Mouse (Mus musculus) CH12.LX (cell line): ENCODE measurements around the gene Pcyt2. TPM values are rescaled to one million over a fixed set of nuclear protein-coding genes. Genes with fewer than 3 reads are reported as not detected.

Experiments used
- DNase-seq: peaks from one replicate; pipeline ENCODE4 v3.0.0-alpha.2; 2013; ENCODE audit errors: extremely low read depth
- H3K27ac ChIP-seq: 2 replicates; pipeline ENCODE4 v1.5.1; 2012; ENCODE audit warnings: low read depth, mild to moderate bottlenecking, control low read depth, moderate library complexity; ENCODE audit not compliant: insufficient read depth
- H3K27me3 ChIP-seq: replicated peaks from 2 replicates; pipeline ENCODE3; 2012; ENCODE audit warnings: inconsistent platforms
- H3K36me3 ChIP-seq, 2 experiments: replicated peaks in 1 of 2; 2 replicates each; pipeline versions ENCODE3 to v1.6.1; 2012; ENCODE audit warnings: inconsistent platforms in 1 of 2, low read length in 1 of 2, mild to moderate bottlenecking in 1 of 2, mixed read lengths in 1 of 2, moderate library complexity in 1 of 2; ENCODE audit not compliant: control insufficient read depth in 1 of 2, insufficient read depth in 1 of 2
- H3K4me1 ChIP-seq, 2 experiments: 2 replicates each; pipeline ENCODE4 v1.6.1; 2012; ENCODE audit warnings: inconsistent platforms in 1 of 2, moderate library complexity in 1 of 2; ENCODE audit not compliant: insufficient read depth in 2 of 2, control insufficient read depth in 1 of 2
- H3K4me2 ChIP-seq: 2 replicates; pipeline ENCODE4 v1.6.1; 2012; ENCODE audit warnings: low read depth, mild to moderate bottlenecking, control low read depth; ENCODE audit not compliant: poor library complexity, insufficient read depth, severe bottlenecking
- H3K4me3 ChIP-seq, 3 experiments: fragments of 150-350 bp in 1 of 3; sonication (generic) in 1 of 3; replicated peaks in 1 of 3; 2 replicates each; pipeline versions ENCODE3 to v1.5.1; 2011 to 2012; ENCODE audit warnings: low read depth in 2 of 3, low read length in 2 of 3, mild to moderate bottlenecking in 2 of 3, moderate library complexity in 2 of 3, control low read depth in 1 of 3, improper control_type of control experiment in 1 of 3, inconsistent platforms in 1 of 3, mixed read lengths in 1 of 3; ENCODE audit not compliant: poor library complexity in 1 of 3
- H3K79me2 ChIP-seq: replicated peaks from 2 replicates; pipeline ENCODE4 v1.6.1; 2012; ENCODE audit warnings: mild to moderate bottlenecking, moderate library complexity; ENCODE audit not compliant: control insufficient read depth, poor library complexity, insufficient read depth, severe bottlenecking; ENCODE audit errors: extremely low read depth
- H3K9ac ChIP-seq: 2 replicates; pipeline ENCODE4 v1.6.1; 2012; ENCODE audit warnings: low read depth, mild to moderate bottlenecking, control low read depth, moderate library complexity; ENCODE audit not compliant: insufficient read depth
- H3K9me3 ChIP-seq: replicated peaks from 2 replicates; pipeline ENCODE3; 2012; ENCODE audit warnings: low read length, inconsistent platforms, mixed read lengths
- CHD1 ChIP-seq: IDR thresholded peaks from 2 replicates; pipeline ENCODE4 v1.6.1; 2012; ENCODE audit warnings: low read depth, low read length, improper control_type of control experiment, inconsistent platforms
- CHD2 ChIP-seq: IDR thresholded peaks from 2 replicates; pipeline ENCODE4 v1.6.1; 2011; ENCODE audit warnings: low read length, improper control_type of control experiment
- CTCF ChIP-seq, 2 experiments: IDR thresholded peaks in 1 of 2; conservative IDR thresholded peaks in 1 of 2; 2 replicates each; pipeline ENCODE4 v1.5.1; 2011 to 2012; ENCODE audit warnings: low read depth in 2 of 2, low read length in 2 of 2, improper control_type of control experiment in 1 of 2, inconsistent platforms in 1 of 2, mild to moderate bottlenecking in 1 of 2, moderate library complexity in 1 of 2
- E2F4 ChIP-seq: IDR thresholded peaks from 2 replicates; pipeline ENCODE4 v1.6.1; 2011; ENCODE audit warnings: low read depth, low read length, improper control_type of control experiment; ENCODE audit not compliant: insufficient replicate concordance
- HCFC1 ChIP-seq: IDR thresholded peaks from 2 replicates; pipeline ENCODE4 v1.6.1; 2012; ENCODE audit warnings: low read depth, mild to moderate bottlenecking, inconsistent platforms, low read length, improper control_type of control experiment
- KAT2A ChIP-seq: IDR thresholded peaks from 2 replicates; pipeline ENCODE4 v1.6.1; 2012; ENCODE audit warnings: low read length, improper control_type of control experiment, inconsistent platforms; ENCODE audit not compliant: insufficient replicate concordance
- MAZ ChIP-seq: IDR thresholded peaks from 2 replicates; pipeline ENCODE4 v1.6.1; 2012; ENCODE audit warnings: low read depth, mild to moderate bottlenecking, inconsistent platforms, low read length, improper control_type of control experiment, moderate library complexity
- NELFE ChIP-seq: IDR thresholded peaks from 2 replicates; pipeline ENCODE4 v1.6.1; 2011; ENCODE audit warnings: low read depth, low read length, improper control_type of control experiment
- NRF1 ChIP-seq: IDR thresholded peaks from 2 replicates; pipeline ENCODE4 v1.6.1; 2014; ENCODE audit warnings: low read depth, mild to moderate bottlenecking, inconsistent platforms, low read length, improper control_type of control experiment, moderate library complexity
- POLR2A ChIP-seq: IDR thresholded peaks from 2 replicates; pipeline ENCODE4 v1.6.1; 2011; ENCODE audit warnings: low read depth, mild to moderate bottlenecking, improper control_type of control experiment, low read length
- POLR2AphosphoS2 ChIP-seq: IDR thresholded peaks from 2 replicates; pipeline ENCODE4 v1.6.1; 2011; ENCODE audit warnings: low read depth, low read length, improper control_type of control experiment
- RAD21 ChIP-seq: IDR thresholded peaks from 2 replicates; pipeline ENCODE4 v1.6.1; 2011; ENCODE audit warnings: low read depth, mild to moderate bottlenecking, low read length, improper control_type of control experiment, moderate library complexity
- TBP ChIP-seq: conservative IDR thresholded peaks from 2 replicates; pipeline ENCODE4 v1.6.1; 2011; ENCODE audit warnings: low read depth, low read length, improper control_type of control experiment
- USF1 ChIP-seq: IDR thresholded peaks from 2 replicates; pipeline ENCODE4 v1.6.1; 2014; ENCODE audit warnings: low read depth, mild to moderate bottlenecking, inconsistent platforms, low read length, improper control_type of control experiment
- USF2 ChIP-seq: conservative IDR thresholded peaks from 2 replicates; pipeline ENCODE4 v1.6.1; 2011; ENCODE audit warnings: low read depth, low read length, improper control_type of control experiment
- ZMIZ1 ChIP-seq: IDR thresholded peaks from 2 replicates; pipeline ENCODE4 v1.6.1; 2012; ENCODE audit warnings: low read depth, mild to moderate bottlenecking, inconsistent platforms, low read length, improper control_type of control experiment
- ZNF384 ChIP-seq: IDR thresholded peaks from 2 replicates; pipeline ENCODE4 v1.6.1; 2012; ENCODE audit warnings: low read depth, low read length, improper control_type of control experiment, inconsistent platforms
- dilution Hi-C: fragments of 300-500 bp; cut with MboI; formaldehyde crosslinking; loops from 2 replicates; pipeline ENCODE4 v1.14.3; 2020; ENCODE audit warnings: low sequenced_read_pairs; ENCODE audit not compliant: extremely low pct_unique_long_range_greater_than_20kb, extremely low pct_ligation_motif_present
- in situ Hi-C: fragments of 300-500 bp; cut with MboI; formaldehyde crosslinking; loops from 3 replicates; pipeline ENCODE4 v1.14.3; 2019; ENCODE audit warnings: low sequenced_read_pairs, low pct_ligation_motif_present, low pct_unique_long_range_greater_than_20kb, mixed read lengths
- polyA plus RNA-seq: library from polyadenylated mRNA; unstranded; fragments of >175 nt; gene quantifications from 2 replicates; pipeline ENCODE4 v1.2.1, GENCODE M21; 2012; ENCODE audit warnings: low read depth; ENCODE audit not compliant: insufficient read length
- total RNA-seq, 2 experiments: library from RNA; depleted of rRNA; stranded (reverse); fragments of 300-350 nt in 1 of 2; fragments of >200 nt in 1 of 2; gene quantifications; 2 replicates each; pipeline ENCODE4 v1.2.3; 2012 to 2014

Pcyt2 gene
- total and polyA plus RNA-seq, 3 experiments, result 154 to 166 (median 155) TPM

DNA sequence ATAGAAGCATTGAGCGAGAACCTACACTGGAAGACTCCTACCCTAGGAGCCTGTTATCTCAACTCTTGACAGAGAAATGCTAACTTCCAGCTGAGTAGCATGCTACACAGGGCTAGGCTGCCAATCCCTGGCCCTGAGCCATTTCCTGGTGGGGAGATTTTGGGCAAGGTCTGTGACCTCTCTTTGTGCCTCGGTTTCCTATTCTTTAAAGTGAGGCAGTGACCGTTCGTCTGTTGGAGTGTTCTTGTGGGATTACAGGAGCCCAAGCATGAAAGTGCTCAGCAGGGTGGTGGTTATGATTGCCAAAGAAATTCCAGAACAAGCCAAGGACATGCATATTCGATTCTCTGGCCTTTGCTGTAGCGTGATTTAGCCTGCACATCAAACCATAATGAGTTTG is 45.0 kb upstream of the Pcyt2 start:
- DNase-seq, result no peak
- in situ Hi-C loops (no loop called here), dilution Hi-C loops (no loop called here)
- TF ChIP-seq USF1, result no peak
- no peak for TF ChIP-seq POLR2AphosphoS2
- TF ChIP-seq E2F4, result no peak
- no peak for TF ChIP-seq HCFC1
- no peak for TF ChIP-seq ZMIZ1
- TF ChIP-seq USF2, result no peak
- TF ChIP-seq KAT2A, result no peak
- Histone ChIP-seq H3K4me1 (peaks cover 0 to 10% of the 10 kb centered on the region in 2 experiments; a peak in 2 of 4 replicates), H3K27me3 (peaks cover 59% of the 10 kb centered on the region), H3K36me3 (no peaks in the 10 kb centered on the region), H3K4me3 (no peak overlapping the region), H3K9ac (no peak overlapping the region), H3K79me2 (no peaks in the 10 kb centered on the region), H3K4me2 (no peak overlapping the region), H3K27ac (no peak overlapping the region), H3K9me3 (peaks cover 7% of the 10 kb centered on the region)

DNA sequence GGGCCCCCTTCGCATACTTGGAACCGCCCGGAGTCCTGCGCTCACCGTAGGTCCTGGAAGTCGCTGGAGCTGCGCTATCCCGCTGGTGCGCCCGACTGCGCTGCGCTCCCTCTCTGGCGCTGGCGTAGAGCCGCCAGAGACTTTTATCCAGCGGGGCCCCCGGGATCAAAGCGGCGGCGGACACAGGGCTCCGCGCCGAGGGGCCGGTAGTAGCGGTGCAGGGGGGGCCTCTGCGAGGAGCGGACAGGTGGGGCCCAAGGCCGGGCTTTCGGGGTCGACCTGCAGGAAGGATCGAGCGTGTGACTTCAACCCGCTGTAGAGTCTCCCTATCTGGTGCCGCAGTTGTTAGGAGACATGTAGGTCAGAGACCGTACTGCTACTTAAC is 43.3 kb upstream of the Pcyt2 start, which contains the start of gene Notum:
Gene Notum, minus strand, starts transcription at position 100 of the 385 bp plus-strand sequence.
- peaks cover 7% of the 10 kb centered on the region for H3K9me3 ChIP-seq
- peaks cover 70% of the 10 kb centered on the region for H3K27me3 ChIP-seq
- no peak within 1 kb of the TSS for H3K27ac ChIP-seq
- H3K36me3 ChIP-seq, result no peaks in the 10 kb centered on the region
- in situ Hi-C loops, result no loop called here
- TF ChIP-seq CTCF (conservative IDR thresholded peaks at IDR 0.05 in 1 of 2, IDR thresholded peaks at IDR 0.05 in 1 of 2; ENCODE audit: low read depth in 2 of 2, low read length in 2 of 2) (no peak), ZNF384 (no peak), RAD21 (no peak), TBP (no peak), NRF1 (no peak), E2F4 (no peak), CHD1 (no peak), ZMIZ1 (no peak), HCFC1 (no peak), CHD2 (no peak), NELFE (no peak), POLR2A (no peak), MAZ (no peak)
- H3K79me2 ChIP-seq, result no peaks in the 10 kb centered on the region
- H3K4me3 ChIP-seq, result no peak within 1 kb of the TSS
- no peak for DNase-seq
- H3K4me2 ChIP-seq, result no peak within 1 kb of the TSS
- H3K9ac ChIP-seq, result no peak within 1 kb of the TSS
- H3K4me1 ChIP-seq, result peaks cover 0 to 10% of the 10 kb centered on the region in 2 experiments; a peak in 2 of 4 replicates
- dilution Hi-C loops, result no loop called here
